Comparison of ENCODE assay signal across 19 mouse cellular contexts in genomic region chr9:113586477-113586876, GRCm38 (mm10).
"Had no signal": no experiment of that assay in that cellular context is flagged by ENCODE, and none has a peak within 500 bp of the region (broad histone marks: within the 10 kb centered on the region; RNA-seq: fewer than 3 reads in every experiment).

No protein-coding gene starts in this region.

- H3K4me3 ChIP-seq: midbrain, embryonic 10.5 days; midbrain, embryonic 12.5 days; myocyte; neural tube, embryonic 13.5 days; neural tube, embryonic 15.5 days had no signal

- H3K9ac ChIP-seq: liver, embryonic 14.5 days; lung, embryonic 14.5 days; midbrain, embryonic 12.5 days; neural tube, embryonic 13.5 days; neural tube, embryonic 15.5 days had no signal

- H3K27ac ChIP-seq: liver, embryonic 14.5 days; midbrain, embryonic 10.5 days; midbrain, embryonic 12.5 days; neural tube, embryonic 13.5 days; neural tube, embryonic 15.5 days had no signal

- H3K4me2 ChIP-seq: lung, embryonic 14.5 days; midbrain, embryonic 12.5 days; neural tube, embryonic 13.5 days; neural tube, embryonic 15.5 days had no signal

- DNase-seq: lung, adult 18-20 months; lung, embryonic 14.5 days; lung, postnatal 10 days; lung, postnatal 4 days; midbrain, embryonic 14.5 days; retina, postnatal 1 day; right cerebral cortex, postnatal 14 days; right cerebral cortex, postnatal 4 days; spleen, adult 18-20 months; thymus, adult 2 months; thymus, postnatal 25 days; thymus, postnatal 4 days had no signal

- H3K36me3 ChIP-seq: midbrain, embryonic 10.5 days; midbrain, embryonic 12.5 days; neural tube, embryonic 13.5 days; neural tube, embryonic 15.5 days had no signal

- H3K4me1 ChIP-seq: midbrain, embryonic 10.5 days; midbrain, embryonic 12.5 days; neural tube, embryonic 13.5 days; neural tube, embryonic 15.5 days had no signal

- H3K9me3 ChIP-seq: midbrain, embryonic 10.5 days; midbrain, embryonic 12.5 days; neural tube, embryonic 13.5 days; neural tube, embryonic 15.5 days had no signal

- H3K27me3 ChIP-seq: midbrain, embryonic 12.5 days; neural tube, embryonic 13.5 days; neural tube, embryonic 15.5 days had no signal

- ATAC-seq: midbrain, embryonic 16.5 days had no signal
